Mouse (Mus musculus) hindbrain, embryonic 14.5 days (tissue): ENCODE measurements around the gene Atad3a. TPM values are rescaled to one million over a fixed set of nuclear protein-coding genes. Genes with fewer than 3 reads are reported as not detected.
A peak's percentile ranks its signal among the peaks of the same experiment; 100 is the strongest.

ENCODE experiments used
- ATAC-seq: fragments of 200-750 bp; cut with Nextera tagmentation; 2 replicates; pipeline ENCODE4 v1.8.0; 2017; ENCODE audit warnings: moderate number of reproducible peaks, mild to moderate bottlenecking, moderate TSS enrichment, moderate library complexity; ENCODE audit not compliant: low FRiP score
- DNase-seq: peaks from one replicate; pipeline ENCODE4 v3.0.0-alpha.2; 2015; ENCODE audit warnings: low spot score
- H3K27ac ChIP-seq: fragments of 300-500 bp; sonication (generic); 2 replicates; pipeline ENCODE4 v1.5.1; 2014; ENCODE audit warnings: mild to moderate bottlenecking, moderate library complexity
- H3K27me3 ChIP-seq: fragments of 300-500 bp; sonication (generic); 2 replicates; pipeline ENCODE4 v1.6.1; 2014; ENCODE audit warnings: mild to moderate bottlenecking, low read length, mixed read lengths; ENCODE audit not compliant: control insufficient read depth, insufficient read depth
- H3K36me3 ChIP-seq: fragments of 300-500 bp; sonication (generic); replicated peaks from 2 replicates; pipeline ENCODE4 v1.6.1; 2014; ENCODE audit not compliant: control insufficient read depth, insufficient read depth
- H3K4me1 ChIP-seq: fragments of 300-500 bp; sonication (generic); replicated peaks from 2 replicates; pipeline ENCODE4 v1.6.1; 2014; ENCODE audit warnings: antibody characterized with exemption, low read length, mixed read lengths; ENCODE audit not compliant: control insufficient read depth, insufficient read depth
- H3K4me2 ChIP-seq: fragments of 300-500 bp; sonication (generic); replicated peaks from 2 replicates; pipeline ENCODE4 v1.6.1; 2014; ENCODE audit warnings: mild to moderate bottlenecking, moderate library complexity
- H3K4me3 ChIP-seq: fragments of 300-500 bp; sonication (generic); replicated peaks from 2 replicates; pipeline ENCODE4 v1.5.1; 2014; ENCODE audit warnings: mild to moderate bottlenecking, low read length
- H3K9ac ChIP-seq: fragments of 300-500 bp; sonication (generic); 2 replicates; pipeline ENCODE4 v1.6.1; 2014
- H3K9me3 ChIP-seq: fragments of 300-500 bp; sonication (generic); 2 replicates; pipeline ENCODE4 v1.6.1; 2016; ENCODE audit warnings: low read length; ENCODE audit not compliant: control insufficient read depth
- WGBS: fragments of 180-500 bp; shearing (Covaris S2); extraction: QIAGEN DNeasy Blood & Tissue Kit; methylation state at CpG from one replicate; pipeline ENCODE4 v1.1.7; 2014; 5-methylcytosine and 5-hydroxymethylcytosine counted together
- polyA plus RNA-seq: library from polyadenylated mRNA; unstranded; fragments of >200 nt; fragmentation: Nextera tagmentation; extraction: Ambion mirVana; gene quantifications from 2 replicates; pipeline ENCODE4 v1.2.1, GENCODE M21; 2014

Gene Atad3a
- polyA plus RNA-seq, 1 experiment from 2014 or later: 73.0 TPM

DNA sequence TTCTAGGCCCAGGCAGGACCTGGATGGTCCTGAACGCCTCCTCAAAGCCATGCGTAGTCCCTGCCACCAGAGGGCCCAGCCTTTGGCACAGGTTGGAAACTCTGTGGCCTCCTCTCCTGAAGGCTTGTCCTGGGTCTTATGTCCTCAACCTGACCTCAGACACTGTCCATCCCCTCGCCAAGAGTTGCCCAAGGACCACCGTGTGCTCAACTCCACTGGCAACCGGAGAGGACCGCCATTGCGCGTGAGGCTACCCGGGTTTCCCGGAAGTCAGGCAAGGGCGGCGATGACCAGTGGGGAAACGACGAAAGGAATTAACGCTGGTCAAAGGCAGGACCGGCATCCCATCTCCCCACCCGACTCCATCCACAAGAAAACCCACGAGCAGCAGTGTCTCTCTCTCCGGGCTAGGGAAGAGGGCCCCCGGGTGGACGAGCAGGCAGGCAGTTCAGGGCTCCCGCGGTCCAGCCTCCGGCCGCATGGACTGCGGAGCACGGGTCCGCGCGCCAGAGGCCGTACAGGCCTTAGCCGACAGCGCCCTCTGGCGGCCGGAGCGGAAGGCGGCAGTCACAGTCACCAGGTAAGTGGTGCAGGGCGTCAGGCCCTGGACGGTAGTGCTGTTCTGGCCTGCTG, 9.1 kb upstream of the Atad3a start:
- Histone ChIP-seq H3K9me3 (no peaks in the 10 kb centered on the region), H3K36me3 (no peaks in the 10 kb centered on the region), H3K9ac (peak overlapping the region; percentile 80), H3K4me2 (peak overlapping the region; percentile 63), H3K4me1 (peaks cover 21% of the 10 kb centered on the region), H3K27me3 (peaks cover 5% of the 10 kb centered on the region), H3K4me3 (peak overlapping the region; percentile 45), H3K27ac (0 out of 2 replicates have a peak overlapping the region, but pooled peaks have one; percentile 56)
- 0% methylated on average over 39 of the region's 39 CpGs for WGBS
- ATAC-seq: peak; percentile 78
- DNase-seq: peak; percentile 90

DNA sequence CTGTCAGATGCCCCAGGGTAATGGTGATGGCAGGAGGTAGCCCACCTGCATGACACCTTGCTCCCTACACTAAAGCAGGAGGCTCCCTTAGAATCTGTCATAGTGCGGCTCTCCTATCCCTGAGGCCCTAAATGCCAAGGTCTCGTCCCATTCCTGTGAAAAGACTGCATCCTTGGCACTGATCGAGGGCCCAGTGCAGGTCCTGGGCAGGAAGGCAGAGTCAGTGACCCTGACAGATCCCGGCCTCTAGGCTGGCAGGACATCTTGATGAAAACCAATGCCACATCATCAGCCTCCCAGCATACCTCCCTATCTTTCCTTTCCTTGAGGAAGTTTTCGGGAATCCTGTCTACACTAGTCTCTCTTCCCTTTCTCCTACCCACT, 8.6 kb upstream of the Atad3a start:
- Histone ChIP-seq H3K27me3 (peaks cover 5% of the 10 kb centered on the region), H3K36me3 (no peaks in the 10 kb centered on the region), H3K9ac (peak overlapping the region; percentile 80), H3K9me3 (no peaks in the 10 kb centered on the region), H3K4me2 (peak overlapping the region; percentile 63), H3K27ac (no peak overlapping the region), H3K4me3 (peak overlapping the region; percentile 45), H3K4me1 (peaks cover 16% of the 10 kb centered on the region)
- DNase-seq (no peak), ATAC-seq (no peak)
- 69% methylated on average over 5 of the region's 5 CpGs for WGBS

DNA sequence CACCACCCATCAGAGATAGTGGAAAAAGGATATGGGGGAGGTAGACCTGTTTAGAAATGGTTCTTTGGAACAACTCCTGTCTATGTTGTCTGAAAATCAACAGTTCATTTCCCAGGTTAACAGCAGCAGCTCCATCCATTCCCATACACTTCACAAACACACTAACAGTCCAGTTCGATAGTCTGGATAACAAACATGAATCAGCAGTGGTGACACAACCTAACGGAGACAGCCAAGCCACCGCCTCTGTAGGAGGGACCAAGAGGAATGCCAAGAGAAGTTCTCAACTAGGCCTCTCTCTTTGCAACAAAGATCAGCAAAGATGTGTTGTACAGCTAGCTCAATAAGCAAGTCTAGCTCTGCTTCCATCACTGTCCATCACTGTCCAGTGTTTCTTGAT, 1.5 kb upstream of the Atad3a start:
- Histone ChIP-seq H3K27me3 (no peaks in the 10 kb centered on the region), H3K27ac (no peak overlapping the region), H3K9ac (no peak overlapping the region), H3K4me3 (no peak overlapping the region), H3K36me3 (peaks cover 7% of the 10 kb centered on the region; the same call in 1 of the 2 replicates), H3K9me3 (no peaks in the 10 kb centered on the region), H3K4me2 (peak overlapping the region; percentile 7; the same call in 1 of the 2 replicates), H3K4me1 (peaks cover 16% of the 10 kb centered on the region)
- 91% methylated on average over 3 of the region's 3 CpGs for WGBS
- DNase-seq (no peak), ATAC-seq (no peak)

DNA sequence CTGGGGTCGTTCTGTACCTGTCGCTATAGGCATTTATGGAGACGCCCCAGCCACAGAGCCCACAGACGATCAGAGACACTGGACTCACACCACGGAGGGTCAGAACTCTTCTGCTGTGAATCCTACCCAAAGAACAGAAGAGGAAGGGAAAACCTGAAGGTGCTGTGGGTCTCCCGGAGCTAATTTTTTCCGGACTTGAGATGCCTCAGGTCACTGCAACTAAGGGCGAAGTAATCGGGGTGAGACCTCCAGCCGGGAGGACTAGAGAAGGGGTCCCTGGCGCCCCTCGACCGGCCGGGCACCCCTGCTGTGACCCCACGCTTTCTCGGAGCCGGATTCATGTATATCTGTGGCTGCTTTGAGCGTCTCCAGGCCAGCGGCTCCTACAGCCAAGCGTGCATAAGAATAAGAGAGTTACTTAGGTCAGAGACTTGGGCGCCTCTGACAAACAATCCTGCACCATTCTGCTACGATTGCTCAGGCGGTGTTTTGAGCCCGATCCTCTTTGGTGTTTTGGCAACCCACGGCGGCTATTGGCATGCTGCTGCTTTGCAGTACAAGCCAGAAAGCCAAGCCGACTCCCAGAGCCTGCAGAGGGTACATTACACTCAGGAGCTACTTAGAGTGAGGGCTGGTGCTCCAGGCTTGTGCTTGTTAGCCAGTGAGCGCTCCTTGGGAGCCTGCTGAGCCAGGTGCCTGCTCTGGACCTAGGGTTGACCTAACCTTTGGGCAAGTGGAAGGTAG, 635 bp upstream of the Atad3a start:
- peak overlapping the region; percentile 69 for H3K9ac ChIP-seq
- peak overlapping the region; percentile 96 for H3K4me2 ChIP-seq
- H3K4me1 ChIP-seq: peaks cover 16% of the 10 kb centered on the region
- H3K36me3 ChIP-seq: peaks cover 15% of the 10 kb centered on the region
- WGBS: 3% methylated on average over 28 of the region's 28 CpGs
- no peak for DNase-seq
- no peak for ATAC-seq
- no peaks in the 10 kb centered on the region for H3K9me3 ChIP-seq
- H3K27me3 ChIP-seq: no peaks in the 10 kb centered on the region
- peak overlapping the region; percentile 14; the same call in 1 of the 2 replicates for H3K27ac ChIP-seq
- H3K4me3 ChIP-seq: peak overlapping the region; percentile 70

DNA sequence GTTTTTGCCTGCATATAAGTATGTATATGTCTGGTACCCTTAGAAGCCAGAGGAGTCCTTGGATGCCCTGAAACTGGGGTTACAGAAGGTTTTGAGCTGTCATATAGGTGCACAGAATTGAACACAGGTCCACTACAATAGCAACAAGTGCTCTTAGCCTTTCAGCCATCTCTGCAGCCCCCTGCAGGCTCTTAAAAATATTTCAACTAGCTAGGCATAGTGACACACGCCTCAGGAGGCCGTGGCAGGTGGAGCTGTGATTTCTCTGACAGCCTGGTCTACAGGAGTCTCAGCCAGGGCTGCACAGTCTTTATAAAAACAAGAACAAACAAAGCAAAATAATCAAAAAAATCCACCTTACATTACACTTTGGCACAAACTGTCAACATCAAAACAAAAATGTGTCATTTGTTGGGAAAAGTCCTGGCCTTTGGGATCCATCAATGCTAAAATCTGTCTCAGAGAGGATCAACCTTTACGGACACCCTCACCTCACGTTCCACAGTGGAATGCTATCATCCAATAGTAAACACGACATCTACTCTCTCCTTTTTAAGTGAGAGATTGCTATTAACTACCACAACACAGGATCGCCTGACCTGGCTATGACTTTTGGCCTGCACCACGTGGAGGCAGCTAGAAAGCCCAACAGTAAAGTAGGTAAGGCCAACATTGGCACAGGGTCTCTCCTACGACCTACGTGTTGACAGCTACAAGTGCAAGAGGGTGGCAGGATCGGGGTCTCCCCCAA, 856 bp downstream of the Atad3a start:
- Histone ChIP-seq H3K27me3 (no peaks in the 10 kb centered on the region), H3K4me1 (peaks cover 16% of the 10 kb centered on the region), H3K9me3 (no peaks in the 10 kb centered on the region), H3K36me3 (peaks cover 30% of the 10 kb centered on the region), H3K9ac (peak overlapping the region; percentile 73), H3K4me2 (peak overlapping the region; percentile 96), H3K4me3 (peak overlapping the region; percentile 70), H3K27ac (peak overlapping the region; percentile 40; the same call in 1 of the 2 replicates)
- no peak for DNase-seq
- 6% methylated on average over 10 of the region's 10 CpGs for WGBS
- ATAC-seq: peak; percentile 18; the same call in 1 of the 2 replicates

DNA sequence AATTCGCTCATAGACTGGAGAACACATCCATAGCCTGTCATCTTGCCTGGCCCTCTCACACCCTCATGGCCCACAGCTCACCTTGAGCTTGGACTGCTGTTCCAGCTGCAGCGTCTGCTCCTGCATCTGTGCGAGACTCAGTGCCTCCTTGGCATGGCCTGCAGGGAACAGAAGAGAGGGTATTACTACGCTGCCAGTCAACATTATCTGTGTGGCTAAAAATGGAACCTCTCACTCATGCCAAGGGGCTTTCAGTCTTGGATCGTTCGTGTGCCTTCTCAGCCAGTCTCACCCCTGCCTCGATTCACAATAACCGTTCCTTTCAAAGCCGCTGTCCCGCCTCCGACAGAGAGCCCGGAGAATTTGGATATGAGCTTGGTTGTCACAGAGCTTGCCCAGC, 3.9 kb downstream of the Atad3a start:
- Histone ChIP-seq H3K4me3 (no peak overlapping the region), H3K9ac (no peak overlapping the region), H3K4me2 (no peak overlapping the region), H3K9me3 (no peaks in the 10 kb centered on the region), H3K4me1 (peaks cover 16% of the 10 kb centered on the region), H3K27me3 (no peaks in the 10 kb centered on the region), H3K27ac (no peak overlapping the region), H3K36me3 (peaks cover 59% of the 10 kb centered on the region)
- ATAC-seq (no peak), DNase-seq (no peak)
- WGBS: 91% methylated on average over 12 of the region's 12 CpGs

DNA sequence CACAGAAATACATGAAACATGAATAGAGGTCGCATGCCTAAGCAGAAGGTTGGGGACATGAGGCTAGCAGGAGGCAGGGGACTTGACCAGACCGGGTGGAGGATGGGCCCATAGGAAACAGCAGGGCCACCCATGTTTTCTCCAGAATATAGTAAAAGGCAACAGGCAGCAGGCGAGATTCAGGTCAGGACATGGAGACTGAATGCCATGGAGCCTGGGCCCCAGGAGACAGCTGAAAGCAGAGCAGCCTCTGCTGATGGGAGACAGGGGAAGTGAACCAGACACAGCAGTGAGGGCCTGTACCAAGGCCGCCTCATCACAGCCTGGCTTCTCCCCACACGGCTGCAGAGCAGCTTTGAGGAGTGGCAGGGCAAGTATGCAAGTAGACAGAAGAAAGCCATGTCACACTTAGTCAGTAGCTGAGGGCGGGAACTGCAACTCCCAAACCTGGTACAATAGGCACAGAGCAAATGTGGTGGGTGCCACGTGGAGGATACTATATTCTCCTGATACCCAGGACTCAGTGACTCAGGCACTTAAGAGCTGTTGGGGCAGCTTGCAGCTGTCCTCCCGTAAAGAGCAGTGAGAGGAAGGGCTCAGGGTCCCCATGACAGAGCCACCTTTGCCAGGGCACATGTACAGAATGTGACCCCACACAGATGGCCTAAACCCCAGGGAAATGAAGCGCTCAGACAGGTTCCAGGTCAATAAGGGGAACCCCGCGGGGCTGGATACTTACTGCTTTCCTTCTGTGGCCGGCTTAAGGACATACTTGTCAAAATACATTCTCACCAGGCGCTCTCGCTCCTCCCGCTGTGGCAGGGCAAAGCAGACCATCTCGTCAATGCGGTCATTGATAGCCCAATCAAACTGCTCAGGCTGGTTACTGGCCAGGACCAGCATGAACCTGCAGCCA, 14.1 kb downstream of the Atad3a start:
- Histone ChIP-seq H3K9me3 (no peaks in the 10 kb centered on the region), H3K4me2 (no peak overlapping the region), H3K27ac (no peak overlapping the region), H3K4me3 (no peak overlapping the region), H3K4me1 (no peaks in the 10 kb centered on the region), H3K27me3 (no peaks in the 10 kb centered on the region), H3K9ac (no peak overlapping the region), H3K36me3 (peaks cover 95% of the 10 kb centered on the region)
- 91% methylated on average over 17 of the region's 17 CpGs for WGBS
- ATAC-seq (no peak), DNase-seq (no peak)

DNA sequence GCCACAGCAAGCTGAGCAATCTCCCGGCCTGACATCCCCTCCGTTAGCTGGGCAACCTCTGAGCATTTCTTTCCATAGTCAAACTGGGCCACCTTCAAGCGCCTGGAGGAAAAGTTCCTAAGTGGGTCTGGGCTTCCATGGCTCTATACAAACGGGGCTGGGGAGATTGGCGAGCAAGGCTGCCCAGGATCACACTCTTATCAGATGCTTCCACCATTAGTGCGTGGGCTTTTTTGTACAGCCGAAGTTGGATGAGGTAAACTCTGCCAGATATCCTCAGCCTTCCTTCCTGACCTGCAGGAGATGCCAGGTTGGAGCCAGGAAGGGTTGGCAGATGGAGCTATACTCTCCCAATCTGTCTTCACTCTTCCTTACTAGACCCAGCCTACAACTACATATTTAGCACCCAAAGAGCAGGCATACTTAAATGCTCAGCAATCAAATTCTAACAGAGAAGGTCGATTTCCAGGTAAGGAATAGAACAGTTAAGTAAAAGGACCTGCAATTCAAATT, 14.8 kb downstream of the Atad3a start:
- Histone ChIP-seq H3K4me3 (no peak overlapping the region), H3K4me2 (no peak overlapping the region), H3K27me3 (no peaks in the 10 kb centered on the region), H3K9me3 (no peaks in the 10 kb centered on the region), H3K27ac (no peak overlapping the region), H3K4me1 (no peaks in the 10 kb centered on the region), H3K9ac (no peak overlapping the region), H3K36me3 (peaks cover 95% of the 10 kb centered on the region)
- no peak for DNase-seq
- 92% methylated on average over 8 of the region's 8 CpGs for WGBS
- no peak for ATAC-seq
